In the genomic region with DNA sequence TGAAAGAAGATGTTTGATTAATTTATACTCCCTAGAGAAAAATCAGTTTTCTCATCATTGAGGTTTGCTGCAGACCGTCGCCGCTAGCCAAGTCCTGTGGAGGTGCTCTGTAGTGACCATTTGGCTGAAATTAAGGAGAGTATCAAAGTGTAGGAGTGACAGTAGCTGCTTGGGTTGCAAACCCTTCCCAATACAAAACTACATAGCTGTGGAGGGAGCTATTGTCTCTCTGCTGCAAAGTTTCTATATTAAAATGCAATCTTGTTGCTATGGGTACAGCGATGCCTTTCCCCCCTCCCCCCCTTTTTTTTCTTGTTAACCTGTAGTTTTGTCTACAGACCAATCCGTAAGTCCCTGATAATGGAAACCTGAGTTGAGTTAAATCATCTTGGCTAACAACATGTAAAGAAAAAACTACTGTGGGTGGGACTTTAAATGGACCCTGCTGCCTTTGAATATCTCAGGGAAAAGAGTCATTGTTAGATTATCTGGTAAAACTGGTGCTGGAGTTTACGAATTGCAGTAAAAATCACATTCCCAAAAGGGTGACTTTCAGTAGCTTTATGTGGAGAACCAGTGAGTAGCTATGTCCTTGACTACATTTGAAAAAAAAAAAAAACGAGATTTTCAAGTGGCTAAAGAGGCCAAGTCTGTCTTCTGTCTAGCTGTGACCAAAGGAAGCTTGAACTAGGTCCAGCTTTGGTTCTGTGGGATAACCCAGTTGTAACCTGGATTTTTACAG, we compare ENCODE assay signal across 8 mouse cellular contexts. TPM values are rescaled to one million over a fixed set of nuclear protein-coding genes. Genes with fewer than 3 reads are reported as not detected.
A peak's percentile ranks its signal among the peaks of the same experiment; 100 is the strongest.
DNase-seq lines count a peak whose midpoint lies in the region; ATAC-seq and TF ChIP-seq lines count a peak whose summit lies in the region.

No protein-coding gene starts in this region.

- peak overlapping the region; percentile 63 for H3K4me2 ChIP-seq in forebrain, embryonic 13.5 days
- H3K4me2 ChIP-seq in liver, embryonic 14.5 days (ENCODE audit: low read depth) = peak overlapping the region; percentile 88

- peak overlapping the region; percentile 100 for H3K27ac ChIP-seq in gastrocnemius, adult 2 months
- H3K27ac ChIP-seq in forebrain, embryonic 13.5 days = peak overlapping the region; percentile 91
- peak overlapping the region; percentile 82 for H3K27ac ChIP-seq in liver, embryonic 14.5 days

- no peak for DNase-seq in gastrocnemius, adult 2 months
- DNase-seq in gastrocnemius, adult 8-10 months (ENCODE audit: low spot score in 2 of 2) = no peak
- peak; percentile 70 for DNase-seq in CD4-positive helper T cell, adult 2 months (ENCODE audit: low read depth, low spot score)
- no peak for DNase-seq in liver, embryonic 14.5 days (ENCODE audit: low read depth in 3 of 3, low spot score in 3 of 3)
- DNase-seq in spleen, adult 18-20 months = no peak
- no peak for DNase-seq in adrenal gland, adult 18-20 months (ENCODE audit: low spot score in 2 of 2)
- no peak for DNase-seq in cerebellum, adult 18-20 months

- TF ChIP-seq EP300 in liver, embryonic 14.5 days (IDR thresholded peaks at IDR 0.05; ENCODE audit: low read depth) = no peak

- peak overlapping the region; percentile 66 for H3K9ac ChIP-seq in forebrain, embryonic 13.5 days
- H3K9ac ChIP-seq in liver, embryonic 14.5 days (replicated peaks) = peak overlapping the region; percentile 100

- peak overlapping the region; percentile 99 for H3K4me3 ChIP-seq in gastrocnemius, adult 2 months
- H3K4me3 ChIP-seq in forebrain, embryonic 13.5 days = peak overlapping the region; percentile 81
- H3K4me3 ChIP-seq in liver, embryonic 14.5 days (ENCODE audit: insufficient read depth in 1 of 2, low read depth in 2 of 2, low read length in 2 of 2) = peak overlapping the region; percentile 97 to 98

- no peaks in the 10 kb centered on the region for H3K36me3 ChIP-seq in forebrain, embryonic 13.5 days (ENCODE audit: poor library complexity, severe bottlenecking)
- H3K36me3 ChIP-seq in liver, embryonic 14.5 days (replicated peaks; ENCODE audit: control insufficient read depth, insufficient read depth, low read depth) = peaks cover 18% of the 10 kb centered on the region

- no peaks in the 10 kb centered on the region for H3K9me3 ChIP-seq in forebrain, embryonic 13.5 days (replicated peaks)
- H3K9me3 ChIP-seq in liver, embryonic 14.5 days (ENCODE audit: control insufficient read depth, low read length) = no peaks in the 10 kb centered on the region

- 4% methylated on average over 7 of the region's 7 CpGs for WGBS in forebrain, embryonic 13.5 days
- 16% methylated on average over 7 of the region's 7 CpGs for WGBS in liver, embryonic 14.5 days (ENCODE audit: insufficient replicate concordance)

- H3K4me1 ChIP-seq in forebrain, embryonic 13.5 days = peaks cover 61% of the 10 kb centered on the region
- peaks cover 55 to 56% of the 10 kb centered on the region in 2 experiments for H3K4me1 ChIP-seq in liver, embryonic 14.5 days (replicated peaks; ENCODE audit: control insufficient read depth in 2 of 2, insufficient read depth in 2 of 2, low read length in 1 of 2)

- intact Hi-C loops in gastrocnemius, adult 2 months (cut with DNase I) = no loop called here

- no peak for TF ChIP-seq CTCF in gastrocnemius, adult 2 months (IDR thresholded peaks at IDR 0.05)
- TF ChIP-seq CTCF in liver, embryonic 14.5 days (IDR thresholded peaks at IDR 0.05; ENCODE audit: low read depth) = no peak

- H3K27me3 ChIP-seq in forebrain, embryonic 13.5 days = no peaks in the 10 kb centered on the region; the same call in 1 of the 2 replicates
- peaks cover 6% of the 10 kb centered on the region; the same call in 1 of the 2 replicates for H3K27me3 ChIP-seq in liver, embryonic 14.5 days (ENCODE audit: control insufficient read depth, insufficient read depth, low read length)

- ATAC-seq in forebrain, embryonic 13.5 days = no peak
- ATAC-seq in liver, embryonic 14.5 days (ENCODE audit: insufficient read depth) = no peak

RNA-seq across cellular contexts. Expression of a gene that starts 2.1 kb away (rescaled TPM):
- 10 to 100 TPM; 18.2 to 20.4 TPM for total RNA-seq in gastrocnemius, adult 2 months (2021)
- 10 to 100 TPM in 2 of 4 experiments, 1 to 10 TPM in 2; 6.7 to 16.3 (median 10.1) TPM for total RNA-seq in gastrocnemius, adult 8-10 months (2022)
- polyA plus RNA-seq in forebrain, embryonic 13.5 days (2015; fragmentation: Nextera tagmentation; extraction: Ambion mirVana) = 24.0 and 25.1 TPM in 2 replicates
- 34.2 and 42.8 TPM in 2 replicates for polyA plus RNA-seq in liver, embryonic 14.5 days (2012; rRNA removed)
- 69.8 and 83.9 TPM in 2 replicates for polyA plus RNA-seq in liver, embryonic 14.5 days (2014; fragmentation: Nextera tagmentation; extraction: Ambion mirVana)
- 10 to 100 TPM; 48.2 to 57.3 TPM for total RNA-seq in adrenal gland, adult 18-20 months (2021)
